Mouse (Mus musculus): Measurements from ENCODE around the gene Cldnd2. TPM values are rescaled to one million over a fixed set of nuclear protein-coding genes. Genes with fewer than 3 reads are reported as not detected.
"Not testable (repeated sequence)": the region's sequence is repeated elsewhere in the genome, so short reads cannot be mapped to it uniquely, and the experiment has no call there.

Cldnd2 gene
- not detected for total RNA-seq (2021)

- no peak for DNase-seq
Measured at GRCm38 (mm10) chr7:43440482-43440881, at the start of gene Cldnd2. TSS of gene Cldnd2 (plus strand) at chr7:43440782.

- no peak for DNase-seq
Measured at GRCm38 (mm10) chr7:43392349-43393121, 48.0 kb upstream of the Cldnd2 start.

GRCm38 (mm10) chr7:43399501-43399900 is 41.1 kb upstream of the Cldnd2 start:
- DNase-seq, result no peak

- no peak for DNase-seq
Measured at GRCm38 (mm10) chr7:43402718-43403117, 37.9 kb upstream of the Cldnd2 start.

GRCm38 (mm10) chr7:43407573-43407972 is 33.0 kb upstream of the Cldnd2 start:
- no peak for DNase-seq

GRCm38 (mm10) chr7:43408131-43408553 is 32.4 kb upstream of the Cldnd2 start, which contains the start of gene Siglecg:
TSS of gene Siglecg (plus strand) at chr7:43408204.
- no peak for DNase-seq

GRCm38 (mm10) chr7:43409084-43409483 is 31.5 kb upstream of the Cldnd2 start:
- DNase-seq, result no peak

- DNase-seq, result not testable (repeated sequence)
Measured at GRCm38 (mm10) chr7:43411724-43412123, 28.9 kb upstream of the Cldnd2 start.

GRCm38 (mm10) chr7:43417298-43417697 is 23.3 kb upstream of the Cldnd2 start:
- no peak for DNase-seq

GRCm38 (mm10) chr7:43422995-43423617 is 17.5 kb upstream of the Cldnd2 start:
- DNase-seq, result peak; percentile 90

GRCm38 (mm10) chr7:43423991-43424625 is 16.5 kb upstream of the Cldnd2 start:
- DNase-seq, result no peak

- no peak for DNase-seq
Measured at GRCm38 (mm10) chr7:43427406-43427805, 13.2 kb upstream of the Cldnd2 start, which contains the start of gene Lim2. TSS of gene Lim2 (plus strand) at chr7:43427670.

- DNase-seq, result no peak
Measured at GRCm38 (mm10) chr7:43429500-43429899, 11.1 kb upstream of the Cldnd2 start.

- DNase-seq, result no peak
Measured at GRCm38 (mm10) chr7:43432891-43433290, 7.7 kb upstream of the Cldnd2 start.

- no peak for DNase-seq
Measured at GRCm38 (mm10) chr7:43434676-43435075, 5.9 kb upstream of the Cldnd2 start.

- DNase-seq, result no peak
Measured at GRCm38 (mm10) chr7:43436341-43437255, 4.0 kb upstream of the Cldnd2 start, which contains the start of gene Nkg7. TSS of gene Nkg7 (plus strand) at chr7:43437073.

- DNase-seq, result no peak
Measured at GRCm38 (mm10) chr7:43438611-43439010, 2.0 kb upstream of the Cldnd2 start.

GRCm38 (mm10) chr7:43441071-43441470 is 489 bp downstream of the Cldnd2 start:
- DNase-seq, result no peak

GRCm38 (mm10) chr7:43442684-43443083 is 2.1 kb downstream of the Cldnd2 start:
- DNase-seq, result no peak

GRCm38 (mm10) chr7:43443126-43443916 is 2.7 kb downstream of the Cldnd2 start:
- DNase-seq, result peak; percentile 85

GRCm38 (mm10) chr7:43443917-43444293 is 3.3 kb downstream of the Cldnd2 start, which contains the start of the genes Etfb and Gm45233:
TSS of gene Etfb (plus strand) at chr7:43444083.
TSS of gene Gm45233 (plus strand) at chr7:43444128.
- peak; percentile 95 for DNase-seq

All from heart, postnatal 4 days (tissue).